Mouse (Mus musculus) cortical plate, adult 2 months (tissue): Measurements from ENCODE around the gene Acsl1.

ENCODE experiments used
- CTCF ChIP-seq: fragments of 200-500 bp; IDR thresholded peaks from 2 replicates; pipeline ENCODE4 v1.5.1; 2011; ENCODE audit warnings: mild to moderate bottlenecking, control low read depth, low read length; ENCODE audit not compliant: insufficient read depth; ENCODE audit errors: extremely low read depth
- POLR2A ChIP-seq: fragments of 200-500 bp; IDR thresholded peaks from 2 replicates; pipeline ENCODE4 v1.6.1; 2011; ENCODE audit warnings: mild to moderate bottlenecking, low read length, control low read depth; ENCODE audit not compliant: insufficient read depth; ENCODE audit errors: extremely low read depth

GRCm38 (mm10) chr8:46447334-46447733 is 23.5 kb upstream of the Acsl1 start:
- TF ChIP-seq CTCF (no peak), POLR2A (no peak)
